Mouse (Mus musculus): Measurements from ENCODE around the gene Egfl8. TPM values are rescaled to one million over a fixed set of nuclear protein-coding genes. Genes with fewer than 3 reads are reported as not detected.
A peak's percentile ranks its signal among the peaks of the same experiment; 100 is the strongest.

Egfl8 gene
- polyA plus RNA-seq, 1 experiment from 2014 or later: 3.8 TPM

GRCm38 (mm10) chr17:34635671-34636070 lies 19.9 kb upstream of the Egfl8 start:
- H3K27me3 ChIP-seq (ENCODE audit: control insufficient read depth, insufficient read depth, low read length): peaks cover 16% of the 10 kb centered on the region
- no peak overlapping the region for H3K9ac ChIP-seq (ENCODE audit: low read length)
- H3K27ac ChIP-seq (ENCODE audit: low read depth, low read length): no peak overlapping the region
- DNase-seq (ENCODE audit: low spot score, missing footprints) (no peak), ATAC-seq (ENCODE audit: low FRiP score) (no peak)
- no peaks in the 10 kb centered on the region for H3K36me3 ChIP-seq (ENCODE audit: control insufficient read depth, insufficient read depth, low read length)
- no peaks in the 10 kb centered on the region for H3K9me3 ChIP-seq (ENCODE audit: control insufficient read depth, low read length)
- H3K4me3 ChIP-seq (ENCODE audit: low read depth, low read length): no peak overlapping the region
- 72% methylated on average over 2 of the region's 2 CpGs for WGBS
- H3K4me2 ChIP-seq: no peak overlapping the region
- H3K4me1 ChIP-seq (ENCODE audit: control insufficient read depth, insufficient read depth, low read length): peaks cover 10% of the 10 kb centered on the region

- Histone ChIP-seq H3K36me3 (ENCODE audit: control insufficient read depth, insufficient read depth, low read length) (no peaks in the 10 kb centered on the region), H3K27ac (ENCODE audit: low read depth, low read length) (no peak overlapping the region), H3K4me2 (peak overlapping the region; percentile 56), H3K4me1 (ENCODE audit: control insufficient read depth, insufficient read depth, low read length) (peaks cover 39% of the 10 kb centered on the region), H3K27me3 (ENCODE audit: control insufficient read depth, insufficient read depth, low read length) (peaks cover 26% of the 10 kb centered on the region), H3K9me3 (ENCODE audit: control insufficient read depth, low read length) (no peaks in the 10 kb centered on the region), H3K9ac (ENCODE audit: low read length) (peak overlapping the region; percentile 44), H3K4me3 (ENCODE audit: low read depth, low read length) (peak overlapping the region; percentile 29)
- DNase-seq (ENCODE audit: low spot score, missing footprints) (peak; percentile 95), ATAC-seq (ENCODE audit: low FRiP score) (0 out of 2 replicates have a peak, but pooled peaks have one; percentile 15)
- 1% methylated on average over 26 of the region's 26 CpGs for WGBS
Measured at GRCm38 (mm10) chr17:34632261-34632691, 16.5 kb upstream of the Egfl8 start.

GRCm38 (mm10) chr17:34631647-34632046 lies 15.9 kb upstream of the Egfl8 start:
- Histone ChIP-seq H3K9me3 (ENCODE audit: control insufficient read depth, low read length) (no peaks in the 10 kb centered on the region), H3K27me3 (ENCODE audit: control insufficient read depth, insufficient read depth, low read length) (peaks cover 26% of the 10 kb centered on the region), H3K9ac (ENCODE audit: low read length) (no peak overlapping the region), H3K4me1 (ENCODE audit: control insufficient read depth, insufficient read depth, low read length) (peaks cover 39% of the 10 kb centered on the region), H3K27ac (ENCODE audit: low read depth, low read length) (no peak overlapping the region), H3K4me2 (peak overlapping the region; percentile 56), H3K4me3 (ENCODE audit: low read depth, low read length) (peak overlapping the region; percentile 29), H3K36me3 (ENCODE audit: control insufficient read depth, insufficient read depth, low read length) (no peaks in the 10 kb centered on the region)
- DNase-seq (ENCODE audit: low spot score, missing footprints): peak; percentile 86
- 3% methylated on average over 12 of the region's 12 CpGs for WGBS
- ATAC-seq (ENCODE audit: low FRiP score): no peak

- ATAC-seq (ENCODE audit: low FRiP score) (no peak), DNase-seq (ENCODE audit: low spot score, missing footprints) (peak; percentile 87)
- H3K27me3 ChIP-seq (ENCODE audit: control insufficient read depth, insufficient read depth, low read length): peaks cover 26% of the 10 kb centered on the region
- no peak overlapping the region for H3K27ac ChIP-seq (ENCODE audit: low read depth, low read length)
- H3K4me2 ChIP-seq: peak overlapping the region; percentile 73
- no peaks in the 10 kb centered on the region for H3K36me3 ChIP-seq (ENCODE audit: control insufficient read depth, insufficient read depth, low read length)
- 0 out of 2 replicates have a peak overlapping the region, but pooled peaks have one; percentile 36 for H3K9ac ChIP-seq (ENCODE audit: low read length)
- peaks cover 47% of the 10 kb centered on the region for H3K4me1 ChIP-seq (ENCODE audit: control insufficient read depth, insufficient read depth, low read length)
- WGBS: 3% methylated on average over 48 of the region's 48 CpGs
- peak overlapping the region; percentile 23 for H3K4me3 ChIP-seq (ENCODE audit: low read depth, low read length)
- no peaks in the 10 kb centered on the region for H3K9me3 ChIP-seq (ENCODE audit: control insufficient read depth, low read length)
Measured at GRCm38 (mm10) chr17:34630761-34631301, 15.1 kb upstream of the Egfl8 start.

GRCm38 (mm10) chr17:34629796-34630603 lies 14.2 kb upstream of the Egfl8 start:
- ATAC-seq (ENCODE audit: low FRiP score) (no peak), DNase-seq (ENCODE audit: low spot score, missing footprints) (peak; percentile 89)
- 11% methylated on average over 12 of the region's 12 CpGs for WGBS
- peaks cover 26% of the 10 kb centered on the region for H3K27me3 ChIP-seq (ENCODE audit: control insufficient read depth, insufficient read depth, low read length)
- no peak overlapping the region for H3K27ac ChIP-seq (ENCODE audit: low read depth, low read length)
- H3K9me3 ChIP-seq (ENCODE audit: control insufficient read depth, low read length): no peaks in the 10 kb centered on the region
- peak overlapping the region; percentile 36; the same call in 1 of the 2 replicates for H3K9ac ChIP-seq (ENCODE audit: low read length)
- peak overlapping the region; percentile 73 for H3K4me2 ChIP-seq
- H3K4me1 ChIP-seq (ENCODE audit: control insufficient read depth, insufficient read depth, low read length): peaks cover 47% of the 10 kb centered on the region
- peak overlapping the region; percentile 23 for H3K4me3 ChIP-seq (ENCODE audit: low read depth, low read length)
- H3K36me3 ChIP-seq (ENCODE audit: control insufficient read depth, insufficient read depth, low read length): no peaks in the 10 kb centered on the region

- Histone ChIP-seq H3K4me1 (ENCODE audit: control insufficient read depth, insufficient read depth, low read length) (peaks cover 47% of the 10 kb centered on the region), H3K9ac (ENCODE audit: low read length) (peak within 1 kb of the TSS; percentile 38; the same call in 1 of the 2 replicates), H3K27me3 (ENCODE audit: control insufficient read depth, insufficient read depth, low read length) (peaks cover 26% of the 10 kb centered on the region), H3K36me3 (ENCODE audit: control insufficient read depth, insufficient read depth, low read length) (no peaks in the 10 kb centered on the region), H3K4me2 (peak within 1 kb of the TSS; percentile 73), H3K9me3 (ENCODE audit: control insufficient read depth, low read length) (no peaks in the 10 kb centered on the region), H3K27ac (ENCODE audit: low read depth, low read length) (no peak within 1 kb of the TSS), H3K4me3 (ENCODE audit: low read depth, low read length) (peak within 1 kb of the TSS; percentile 23)
- ATAC-seq (ENCODE audit: low FRiP score) (peak; percentile 39), DNase-seq (ENCODE audit: low spot score, missing footprints) (peak; percentile 89)
- WGBS: under 1% methylated on average over 16 of the region's 16 CpGs
Measured at GRCm38 (mm10) chr17:34629221-34629751, 13.5 kb upstream of the Egfl8 start, which contains the start of gene Prrt1. Gene Prrt1, plus strand, starts transcription at chr17:34629533.

GRCm38 (mm10) chr17:34628644-34628967 lies 12.8 kb upstream of the Egfl8 start:
- Histone ChIP-seq H3K36me3 (ENCODE audit: control insufficient read depth, insufficient read depth, low read length) (no peaks in the 10 kb centered on the region), H3K9me3 (ENCODE audit: control insufficient read depth, low read length) (no peaks in the 10 kb centered on the region), H3K27ac (ENCODE audit: low read depth, low read length) (no peak overlapping the region), H3K27me3 (ENCODE audit: control insufficient read depth, insufficient read depth, low read length) (peaks cover 26% of the 10 kb centered on the region), H3K9ac (ENCODE audit: low read length) (0 out of 2 replicates have a peak overlapping the region, but pooled peaks have one; percentile 10), H3K4me2 (peak overlapping the region; percentile 73), H3K4me1 (ENCODE audit: control insufficient read depth, insufficient read depth, low read length) (peaks cover 47% of the 10 kb centered on the region), H3K4me3 (ENCODE audit: low read depth, low read length) (no peak overlapping the region)
- ATAC-seq (ENCODE audit: low FRiP score) (no peak), DNase-seq (ENCODE audit: low spot score, missing footprints) (no peak)
- WGBS: 12% methylated on average over 5 of the region's 5 CpGs

GRCm38 (mm10) chr17:34627943-34628643 lies 12.3 kb upstream of the Egfl8 start, which contains the start of gene Ppt2:
Gene Ppt2, minus strand, starts transcription at chr17:34628510.
- ATAC-seq (ENCODE audit: low FRiP score) (peak; percentile 0; the same call in 1 of the 2 replicates), DNase-seq (ENCODE audit: low spot score, missing footprints) (peak; percentile 90)
- Histone ChIP-seq H3K27me3 (ENCODE audit: control insufficient read depth, insufficient read depth, low read length) (peaks cover 26% of the 10 kb centered on the region), H3K27ac (ENCODE audit: low read depth, low read length) (peak within 1 kb of the TSS; percentile 88), H3K9me3 (ENCODE audit: control insufficient read depth, low read length) (no peaks in the 10 kb centered on the region), H3K4me2 (peak within 1 kb of the TSS; percentile 73), H3K4me1 (ENCODE audit: control insufficient read depth, insufficient read depth, low read length) (peaks cover 47% of the 10 kb centered on the region), H3K36me3 (ENCODE audit: control insufficient read depth, insufficient read depth, low read length) (no peaks in the 10 kb centered on the region), H3K4me3 (ENCODE audit: low read depth, low read length) (peak within 1 kb of the TSS; percentile 62), H3K9ac (ENCODE audit: low read length) (peak within 1 kb of the TSS; percentile 64)
- WGBS: 5% methylated on average over 29 of the region's 29 CpGs
